Mouse (Mus musculus) thymus, postnatal 4 days (tissue): Measurements from ENCODE around the gene Cd300ld.
"Not testable (repeated sequence)": the region's sequence is repeated elsewhere in the genome, so short reads cannot be mapped to it uniquely, and the experiment has no call there.

Experiments
- DNase-seq: peaks from one replicate; pipeline ENCODE4 v3.0.0; 2021

Gene Cd300ld

GRCm38 (mm10) chr11:114989793-114990192, at the start of gene Cd300ld:
Gene Cd300ld, minus strand, starts transcription at chr11:114989922.
- no peak for DNase-seq

GRCm38 (mm10) chr11:115037669-115038068, 47.9 kb upstream of the Cd300ld start, which contains the start of gene Cd300ld5:
Gene Cd300ld5, minus strand, starts transcription at chr11:115037769.
- DNase-seq, result not testable (repeated sequence)

- DNase-seq, result not testable (repeated sequence)
Observed at GRCm38 (mm10) chr11:115026912-115027311, 37.2 kb upstream of the Cd300ld start, which contains the start of gene Cd300ld4. Gene Cd300ld4, minus strand, starts transcription at chr11:115027012.

- DNase-seq, result not testable (repeated sequence)
Observed at GRCm38 (mm10) chr11:115016093-115016492, 26.4 kb upstream of the Cd300ld start, which contains the start of gene Cd300ld2. Gene Cd300ld2, minus strand, starts transcription at chr11:115016193.

- no peak for DNase-seq
Observed at GRCm38 (mm10) chr11:115004070-115004469, 14.3 kb upstream of the Cd300ld start.

GRCm38 (mm10) chr11:115001474-115002040, 11.8 kb upstream of the Cd300ld start, which contains the start of gene Cd300c2:
Gene Cd300c2, minus strand, starts transcription at chr11:115001880.
- DNase-seq, result no peak

- DNase-seq, result no peak
Observed at GRCm38 (mm10) chr11:114981866-114982265, 7.9 kb downstream of the Cd300ld start.

GRCm38 (mm10) chr11:114972726-114973125, 17.0 kb downstream of the Cd300ld start:
- no peak for DNase-seq

GRCm38 (mm10) chr11:114968752-114969207, 20.9 kb downstream of the Cd300ld start, which contains the start of gene Cd300c:
Gene Cd300c, minus strand, starts transcription at chr11:114969157.
- no peak for DNase-seq

- DNase-seq, result no peak
Observed at GRCm38 (mm10) chr11:114965182-114965828, 24.4 kb downstream of the Cd300ld start.

GRCm38 (mm10) chr11:114960369-114960768, 29.4 kb downstream of the Cd300ld start:
- DNase-seq, result no peak

- no peak for DNase-seq
Observed at GRCm38 (mm10) chr11:114934144-114934543, 55.6 kb downstream of the Cd300ld start, which contains the start of gene Cd300lb. Gene Cd300lb, minus strand, starts transcription at chr11:114934386.

GRCm38 (mm10) chr11:114933591-114933990, 56.1 kb downstream of the Cd300ld start:
- DNase-seq, result no peak
